Mouse (Mus musculus) MEL (cell line): ENCODE measurements around the gene Ppp1r15a.

ENCODE experiments used
- ETS1 ChIP-seq: IDR thresholded peaks from 2 replicates; pipeline ENCODE4 v1.6.1; 2012; ENCODE audit warnings: low read depth, mild to moderate bottlenecking, inconsistent platforms, low read length, improper control_type of control experiment, moderate library complexity
- GATA1 ChIP-seq: IDR thresholded peaks from 2 replicates; pipeline ENCODE4 v1.6.1; 2011; ENCODE audit warnings: low read depth, low read length, improper control_type of control experiment
- MAZ ChIP-seq: IDR thresholded peaks from 2 replicates; pipeline ENCODE4 v1.6.1; 2012; ENCODE audit warnings: low read depth, mild to moderate bottlenecking, inconsistent platforms, low read length, improper control_type of control experiment
- POLR2AphosphoS2 ChIP-seq: IDR thresholded peaks from 2 replicates; pipeline ENCODE4 v1.6.1; 2011; ENCODE audit warnings: low read length, improper control_type of control experiment
- ZMIZ1 ChIP-seq: IDR thresholded peaks from 2 replicates; pipeline ENCODE4 v1.6.1; 2012; ENCODE audit warnings: low read depth, mild to moderate bottlenecking, inconsistent platforms, low read length, improper control_type of control experiment, moderate library complexity

- TF ChIP-seq GATA1: no peak
- no peak for TF ChIP-seq POLR2AphosphoS2
- peak; percentile 1; the same call in 1 of the 2 replicates for TF ChIP-seq MAZ
- no peak for TF ChIP-seq ZMIZ1
- TF ChIP-seq ETS1: peak; percentile 44
Observed at GRCm38 (mm10) chr7:45567780-45568516, 41.9 kb upstream of the Ppp1r15a start.
